Mouse (Mus musculus) right cerebral cortex, postnatal 10 days (tissue): ENCODE results near the gene Pdgfra.
A peak's percentile ranks its signal among the peaks of the same experiment; 100 is the strongest.

Experiments used
- DNase-seq, 2 experiments: peaks; one replicate each; pipeline ENCODE4 v3.0.0; 2021; ENCODE audit warnings: low spot score in 2 of 2

The Pdgfra gene

DNA sequence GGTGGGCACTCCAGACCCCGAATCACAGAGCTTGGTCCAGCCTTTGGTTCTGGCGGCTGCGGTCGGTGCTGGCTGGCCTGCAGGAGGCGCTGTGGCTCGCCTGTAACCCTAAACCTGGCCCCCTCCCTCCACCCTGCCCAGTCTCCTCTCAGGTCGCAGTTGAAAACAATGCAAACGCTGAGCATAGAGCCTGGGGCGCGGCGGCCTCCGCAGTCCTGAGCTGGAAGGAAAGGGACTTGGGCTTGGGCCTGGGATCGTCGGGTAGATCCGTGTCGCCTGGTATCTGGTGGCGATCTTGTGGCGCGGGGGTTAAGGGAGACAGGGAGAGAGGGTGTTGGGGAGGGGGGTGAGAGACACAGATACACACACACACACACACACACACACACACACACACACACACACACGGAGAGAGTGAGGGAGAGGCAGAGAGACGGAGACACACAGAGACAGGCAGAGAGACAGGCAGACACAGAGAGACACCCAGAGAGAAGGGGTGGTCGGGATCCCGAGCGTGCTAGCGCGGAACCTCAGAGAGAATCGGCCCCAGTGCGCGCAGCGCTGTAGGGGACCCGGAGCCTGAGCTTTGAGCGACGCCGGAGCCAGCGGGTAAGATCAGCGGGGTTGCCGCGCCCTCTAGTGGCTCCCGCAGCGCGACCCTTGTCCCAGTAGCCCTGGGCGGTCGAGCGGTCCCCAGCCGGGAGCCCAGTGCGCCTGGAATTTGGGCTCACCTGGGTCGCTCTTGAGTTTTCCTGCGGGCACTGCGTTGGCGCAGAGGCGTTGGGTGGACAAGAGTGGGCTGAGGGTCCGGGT, 3.9 kb downstream of the Pdgfra start:
- peak; percentile 77 to 88 for DNase-seq

DNA sequence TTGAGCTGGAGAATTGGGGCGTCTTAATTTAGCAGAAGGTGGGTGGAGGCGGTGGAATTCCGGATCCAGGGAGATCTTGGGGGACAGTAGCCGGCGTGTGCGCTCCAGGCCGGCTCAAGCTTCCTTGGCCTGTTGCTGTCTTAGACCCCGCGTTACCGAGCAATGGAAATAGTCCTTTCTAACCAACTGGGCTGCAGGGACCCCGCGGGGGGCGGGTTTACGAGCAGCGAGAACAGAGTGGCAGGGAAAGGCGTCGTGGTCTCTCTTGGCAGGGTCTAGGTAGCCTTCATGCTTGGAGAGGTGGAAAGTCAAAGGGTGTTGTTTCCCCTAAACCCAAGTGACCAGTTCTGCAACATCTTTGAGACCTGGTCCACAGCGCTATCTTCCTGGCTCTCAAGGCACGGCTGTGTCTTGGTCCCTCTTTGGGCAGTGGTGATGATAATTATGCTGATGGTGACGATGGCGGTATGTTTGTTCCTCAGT, 4.5 kb downstream of the Pdgfra start:
- peak; percentile 49 to 60 for DNase-seq

DNA sequence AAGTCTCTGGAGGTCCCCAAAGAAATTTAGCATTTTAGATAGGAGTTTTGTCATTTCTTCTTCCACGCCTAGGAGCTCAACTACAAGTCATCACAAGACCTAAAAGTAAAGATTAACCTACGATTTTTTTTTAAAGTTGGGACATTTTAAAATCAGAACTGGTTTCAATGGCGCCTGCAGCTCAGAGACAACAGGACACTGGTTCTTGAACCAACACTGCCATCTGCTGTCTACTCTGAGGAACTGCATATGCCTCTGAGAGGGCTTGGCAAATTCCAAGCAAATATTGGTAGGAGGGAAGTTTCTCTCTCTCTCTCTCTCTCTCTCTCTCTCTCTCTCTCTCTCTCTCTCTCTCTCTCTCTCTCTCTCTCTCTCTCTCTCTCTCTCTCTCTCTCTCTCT, 4.9 kb downstream of the Pdgfra start:
- peak; percentile 80 to 83 for DNase-seq

DNA sequence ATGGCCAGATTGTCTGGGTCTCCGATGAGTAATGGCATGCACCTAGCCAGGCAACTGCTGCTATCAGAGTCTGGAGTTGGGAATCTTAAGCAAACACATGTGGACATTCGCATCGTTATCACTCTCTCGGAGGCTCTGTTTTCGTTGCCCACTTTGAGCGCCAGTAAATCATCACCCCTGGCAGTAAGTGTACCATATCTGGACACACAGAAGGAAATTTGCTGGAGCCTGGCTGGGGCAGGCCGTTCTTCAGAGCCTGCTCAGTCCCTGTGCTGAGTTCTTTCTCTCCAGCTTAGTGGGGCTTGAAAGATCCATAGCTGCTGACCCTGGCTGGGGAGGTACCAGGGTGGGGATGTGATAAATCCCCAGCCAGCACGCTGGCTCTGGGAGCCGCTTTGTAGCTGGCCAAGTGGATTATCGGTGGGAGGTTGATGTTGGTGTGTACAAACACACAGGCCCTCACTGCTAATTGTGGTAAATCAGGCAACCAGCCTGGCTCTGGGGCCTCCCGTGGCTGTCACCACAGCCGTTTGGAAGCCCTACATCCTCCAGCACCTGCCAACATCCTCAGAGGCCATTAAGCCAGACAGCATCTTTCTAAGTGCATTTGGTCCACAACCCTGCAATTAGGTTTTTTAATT, 8.6 kb downstream of the Pdgfra start:
- no peak for DNase-seq

DNA sequence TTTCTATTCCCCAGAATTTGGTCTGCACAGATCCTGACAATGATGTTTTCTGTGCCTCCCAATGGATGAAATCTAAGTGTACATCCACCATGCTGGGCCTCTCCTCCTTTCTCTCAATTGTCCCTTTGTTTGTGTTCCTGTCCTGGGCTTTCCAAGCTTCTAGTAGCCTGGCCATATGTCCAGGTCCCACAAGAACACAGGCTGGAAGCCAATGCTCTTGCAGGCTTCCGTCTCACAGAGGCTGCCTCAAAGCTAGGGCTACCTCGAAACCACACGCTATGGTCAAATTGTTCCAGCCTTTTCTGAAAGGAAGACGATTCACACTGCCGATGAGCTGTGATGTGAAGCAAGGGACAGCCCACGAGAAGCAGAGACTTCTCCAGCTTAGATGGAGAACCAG, 9.5 kb downstream of the Pdgfra start:
- no peak for DNase-seq

DNA sequence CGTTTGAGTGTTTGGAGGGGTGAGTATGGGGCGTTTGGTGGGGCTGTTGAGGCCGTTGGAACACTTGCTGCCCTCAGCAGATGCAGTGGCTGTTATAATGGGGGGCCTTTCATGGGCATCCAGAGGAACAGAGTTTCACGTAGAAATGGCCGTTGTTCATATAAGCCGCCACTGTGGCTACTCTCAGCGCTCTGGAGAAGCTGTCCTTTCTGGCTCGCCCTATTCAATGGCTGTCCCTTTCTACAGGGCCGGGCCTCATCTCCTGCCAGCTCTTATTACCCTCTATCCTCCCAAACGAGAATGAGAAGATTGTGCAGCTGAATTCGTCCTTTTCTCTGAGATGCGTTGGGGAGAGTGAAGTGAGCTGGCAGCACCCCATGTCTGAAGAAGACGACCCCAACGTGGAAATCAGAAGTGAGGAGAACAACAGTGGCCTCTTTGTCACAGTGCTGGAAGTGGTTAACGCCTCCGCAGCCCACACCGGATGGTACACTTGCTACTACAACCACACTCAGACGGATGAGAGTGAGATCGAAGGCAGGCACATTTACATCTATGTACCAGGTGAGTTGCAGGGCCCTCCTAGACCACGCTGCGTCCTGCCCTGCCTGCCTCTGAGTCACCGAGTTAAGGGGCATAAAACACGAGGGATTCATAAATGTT, 11.3 kb downstream of the Pdgfra start:
- DNase-seq: peak in 1 of 2 experiments; percentile 61

DNA sequence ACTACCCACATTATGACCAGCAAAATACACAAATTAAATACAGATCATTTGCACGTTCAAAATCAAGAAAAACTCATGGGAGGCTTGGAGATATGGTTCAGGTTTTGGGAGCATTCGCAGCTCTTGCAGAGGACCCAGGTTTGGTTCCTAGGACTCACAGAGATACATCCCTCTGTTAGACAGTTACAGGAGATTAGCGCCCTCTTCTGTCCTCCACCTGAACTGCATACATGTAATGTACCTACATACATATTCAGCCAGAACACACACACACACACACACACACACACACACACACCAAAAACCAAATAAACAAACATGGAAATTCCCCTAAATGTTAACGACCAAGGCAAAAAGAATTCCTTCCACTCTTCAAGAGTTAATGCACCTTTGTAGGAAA, 12.6 kb downstream of the Pdgfra start:
- DNase-seq: no peak

DNA sequence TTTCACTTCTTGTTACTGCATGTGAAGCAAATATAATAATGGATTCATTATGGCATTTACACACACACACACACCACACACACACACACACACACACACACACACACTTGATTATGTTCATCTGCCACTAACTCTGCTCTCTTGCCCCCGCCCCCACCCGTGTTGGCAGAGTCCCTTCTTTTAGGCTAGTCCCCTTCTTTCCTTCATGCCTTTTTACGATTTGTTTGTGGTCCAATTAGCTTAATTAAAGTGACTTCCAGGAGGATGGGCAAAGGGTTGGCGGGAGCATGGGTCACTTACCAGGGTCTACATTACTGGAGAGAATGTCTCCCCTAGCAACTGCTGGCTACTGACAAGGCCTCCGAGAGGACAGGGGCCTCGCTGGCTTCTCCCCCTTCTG, 17.7 kb downstream of the Pdgfra start:
- no peak for DNase-seq

DNA sequence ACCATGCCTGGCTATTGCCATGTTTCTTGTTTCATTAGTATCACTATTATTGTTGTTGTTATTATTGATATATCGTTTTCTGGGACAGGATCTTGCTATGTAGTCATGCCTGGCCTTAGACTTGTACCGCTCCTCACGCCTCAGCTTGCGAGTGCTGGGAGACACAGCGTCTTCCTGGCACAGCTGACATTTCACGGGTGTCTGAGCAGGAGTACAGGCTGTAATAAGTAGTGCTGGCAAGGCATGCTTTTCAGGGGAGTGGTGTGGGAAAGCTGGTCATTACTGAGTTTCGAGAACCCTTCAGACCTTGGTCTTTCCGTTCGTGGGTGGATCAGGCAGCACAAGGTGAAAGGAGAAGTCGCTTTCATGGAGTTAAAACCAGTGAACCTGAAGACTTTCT, 19.8 kb downstream of the Pdgfra start:
- DNase-seq: no peak

DNA sequence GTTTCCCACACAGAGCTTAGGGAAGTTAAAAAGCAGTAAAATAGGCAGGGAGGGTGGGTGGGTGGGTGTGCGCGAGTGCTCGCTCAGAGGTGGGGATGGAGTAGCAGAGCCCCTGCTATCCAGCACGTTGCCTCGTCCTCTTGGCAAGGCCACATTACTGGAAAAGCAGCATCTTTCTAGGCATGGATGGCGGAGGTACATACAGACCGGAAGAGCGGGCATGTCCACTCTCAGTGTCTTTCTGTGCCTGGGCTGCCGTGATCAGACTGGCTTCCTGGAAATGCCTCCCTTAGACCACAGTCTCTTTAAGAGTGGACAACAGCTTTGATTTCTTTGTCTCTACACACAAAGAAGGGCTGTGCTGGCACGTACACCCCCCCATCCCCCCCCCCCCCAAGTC, 27.2 kb downstream of the Pdgfra start:
- DNase-seq: no peak

DNA sequence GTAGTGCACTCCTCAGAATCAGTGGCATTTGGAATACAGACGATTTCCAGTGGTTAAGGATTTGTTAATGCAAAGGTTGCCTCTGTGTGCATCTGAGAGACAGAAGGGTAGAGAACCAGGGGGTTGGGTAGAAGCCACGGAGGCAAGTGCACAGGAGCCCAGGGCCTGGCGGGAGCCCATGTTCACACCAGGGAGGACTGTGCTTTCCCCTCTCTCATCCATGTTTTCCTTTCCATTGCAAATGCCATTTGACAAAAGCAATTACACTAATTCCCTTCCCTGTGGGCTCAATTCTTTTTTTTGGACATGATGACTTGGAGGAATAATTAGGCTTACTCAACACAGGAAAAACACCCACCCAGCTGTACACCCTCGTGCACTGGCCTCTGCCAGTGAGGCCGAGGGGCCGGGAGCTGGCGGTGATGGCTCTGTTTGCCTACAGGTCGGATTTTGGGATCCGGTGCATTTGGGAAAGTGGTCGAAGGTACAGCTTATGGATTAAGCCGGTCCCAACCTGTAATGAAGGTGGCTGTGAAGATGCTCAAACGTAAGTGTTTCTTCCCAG, 27.7 kb downstream of the Pdgfra start:
- no peak for DNase-seq

DNA sequence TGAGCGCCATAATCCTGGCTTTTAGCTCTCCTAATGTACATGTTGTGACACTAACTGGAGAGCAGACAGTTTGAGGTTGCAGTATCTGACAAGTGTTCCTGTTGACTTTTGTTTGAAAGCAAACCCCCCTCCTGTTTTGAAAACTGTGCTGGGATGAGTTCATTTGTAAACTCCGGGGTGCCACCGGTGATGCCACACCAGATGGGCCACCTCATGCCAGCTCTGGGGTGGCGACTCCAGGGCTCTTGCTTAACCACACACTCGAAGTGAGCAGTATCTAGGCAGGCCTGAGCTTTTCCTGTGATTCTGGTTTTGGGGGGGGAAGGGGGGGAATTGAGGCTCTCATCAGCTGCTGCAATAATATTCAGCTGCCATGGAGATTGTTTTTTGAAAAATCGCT, 31.6 kb downstream of the Pdgfra start:
- no peak for DNase-seq

DNA sequence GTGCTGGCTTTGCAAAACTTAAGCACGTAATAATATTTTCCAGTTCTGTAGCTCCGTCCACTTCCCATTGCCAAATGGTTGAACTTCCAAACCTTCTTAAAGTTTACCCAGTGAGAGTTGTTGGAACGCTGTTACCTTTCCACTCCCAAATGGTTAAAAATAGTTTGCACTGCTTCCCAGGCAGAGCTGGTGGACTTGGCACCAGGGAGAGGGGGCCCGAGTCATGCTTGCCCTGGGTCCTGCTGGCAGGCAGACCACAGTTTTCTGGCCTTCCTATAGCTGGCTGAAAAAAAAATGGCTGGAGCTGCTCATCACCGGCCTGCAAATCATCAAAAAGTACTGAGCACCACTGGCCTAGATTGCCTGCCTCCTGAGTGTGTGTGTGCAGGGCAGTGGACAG, 32.0 kb downstream of the Pdgfra start:
- no peak for DNase-seq

DNA sequence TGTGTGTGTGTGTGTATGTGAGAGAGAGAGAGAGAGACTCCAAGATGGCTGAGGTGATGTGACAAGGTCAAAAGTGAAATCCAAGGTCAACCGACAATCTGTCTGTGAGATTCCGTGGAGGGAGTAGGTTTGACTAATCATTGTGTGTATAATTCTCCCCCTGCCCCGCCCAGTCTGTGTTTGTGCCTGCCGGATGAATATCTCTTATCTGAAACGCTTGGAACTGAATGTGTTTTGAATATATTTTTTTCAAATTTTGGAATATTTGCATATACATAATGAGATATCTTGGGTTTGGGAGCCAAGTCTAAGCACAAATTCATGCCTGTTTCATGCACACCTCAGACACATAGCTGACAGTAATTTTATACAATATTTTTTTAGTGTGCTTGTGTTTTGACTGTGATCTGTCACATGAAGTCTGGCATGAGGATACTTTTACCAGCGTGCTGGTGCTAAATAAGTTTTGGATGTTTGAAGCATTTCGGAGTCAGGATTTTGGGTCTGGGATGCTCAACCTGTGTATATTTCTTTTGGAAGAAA, 32.7 kb downstream of the Pdgfra start:
- no peak for DNase-seq

DNA sequence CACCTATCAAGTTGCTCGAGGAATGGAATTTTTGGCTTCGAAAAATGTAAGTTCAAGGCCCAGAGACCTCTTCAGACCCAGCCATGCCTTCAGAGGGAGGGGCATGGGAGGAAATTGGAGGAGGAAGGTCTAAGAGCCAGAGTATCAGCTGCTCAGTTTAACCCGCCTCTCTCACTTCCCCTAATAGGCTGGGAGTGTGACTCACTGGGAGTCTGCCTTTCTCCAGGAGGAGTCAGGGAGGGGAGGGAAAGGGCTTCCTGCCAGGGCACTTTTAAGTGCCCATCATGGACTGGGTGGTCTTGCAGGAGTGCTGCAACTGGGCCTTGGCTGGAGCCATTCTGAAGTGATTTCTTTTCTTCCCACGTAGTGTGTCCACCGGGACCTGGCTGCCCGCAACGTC, 33.5 kb downstream of the Pdgfra start:
- DNase-seq: no peak

DNA sequence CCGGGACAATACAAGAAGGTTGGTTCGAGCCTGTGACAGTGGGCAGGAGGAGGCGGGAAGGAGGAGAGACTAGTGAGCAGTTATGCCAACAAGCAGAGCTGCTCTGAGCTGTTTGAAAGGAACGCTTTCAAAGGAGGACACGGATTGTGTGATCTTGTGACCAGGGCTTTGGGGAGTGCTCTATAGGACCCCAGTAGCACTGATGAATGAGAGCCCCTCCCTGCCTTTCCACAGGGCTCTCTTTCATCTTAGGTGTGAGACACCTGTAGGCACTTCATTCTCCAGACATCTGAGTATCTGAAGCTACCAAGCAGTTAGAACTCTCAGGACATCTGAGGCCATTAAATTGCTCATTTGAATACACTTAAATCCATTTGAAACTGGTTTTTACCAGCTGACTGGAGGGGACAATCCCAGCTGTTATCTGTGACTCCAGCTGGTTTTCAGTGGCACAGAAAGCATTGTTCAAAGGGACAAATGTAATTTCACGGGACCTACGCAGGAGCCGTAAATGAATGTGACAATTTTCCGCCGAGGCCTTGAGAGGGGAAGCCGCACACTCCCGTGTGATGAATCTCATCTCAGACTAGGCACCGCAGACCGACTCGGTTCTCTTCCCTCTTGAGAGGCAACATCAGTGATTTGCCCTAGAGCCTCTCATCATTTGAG, 37.4 kb downstream of the Pdgfra start:
- DNase-seq: no peak

DNA sequence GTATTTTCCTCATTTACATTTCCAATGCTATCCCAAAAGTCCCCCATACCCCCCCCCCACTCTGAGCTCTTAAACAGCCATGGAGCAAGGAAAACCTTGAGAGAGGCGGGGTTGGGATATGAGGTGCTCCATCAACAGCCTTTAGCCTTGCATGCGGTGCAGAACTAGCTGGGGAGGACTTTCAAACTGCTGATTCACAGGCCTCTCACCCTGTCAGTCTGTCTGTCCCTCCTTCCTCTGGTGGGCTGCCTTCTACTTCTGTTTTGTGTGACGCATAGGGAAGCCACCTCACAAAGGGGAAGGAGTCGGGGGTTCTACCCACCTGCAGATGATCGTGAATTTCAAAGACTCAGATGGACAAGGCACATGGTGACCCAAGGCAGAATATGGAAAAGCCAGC, 41.0 kb downstream of the Pdgfra start:
- no peak for DNase-seq

DNA sequence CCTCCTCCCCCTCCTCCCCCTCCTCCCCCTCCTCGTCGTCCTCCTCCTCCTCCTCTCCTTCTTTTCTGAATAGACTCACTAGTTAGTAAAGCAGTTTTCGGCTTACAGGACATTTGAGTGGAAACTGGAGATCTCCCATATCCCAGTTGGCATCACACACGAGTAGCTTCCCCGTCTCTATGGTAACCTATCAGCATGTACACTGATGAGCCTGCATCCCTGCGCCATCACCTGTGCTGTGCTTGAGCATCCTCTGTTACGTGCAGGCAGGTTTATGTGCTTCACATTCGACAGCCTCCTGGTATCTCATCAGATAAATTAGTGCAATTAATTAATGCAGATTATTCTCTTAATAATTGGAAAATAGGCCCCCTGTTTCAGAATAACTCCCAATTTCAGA, 46.3 kb downstream of the Pdgfra start:
- no peak for DNase-seq

DNA sequence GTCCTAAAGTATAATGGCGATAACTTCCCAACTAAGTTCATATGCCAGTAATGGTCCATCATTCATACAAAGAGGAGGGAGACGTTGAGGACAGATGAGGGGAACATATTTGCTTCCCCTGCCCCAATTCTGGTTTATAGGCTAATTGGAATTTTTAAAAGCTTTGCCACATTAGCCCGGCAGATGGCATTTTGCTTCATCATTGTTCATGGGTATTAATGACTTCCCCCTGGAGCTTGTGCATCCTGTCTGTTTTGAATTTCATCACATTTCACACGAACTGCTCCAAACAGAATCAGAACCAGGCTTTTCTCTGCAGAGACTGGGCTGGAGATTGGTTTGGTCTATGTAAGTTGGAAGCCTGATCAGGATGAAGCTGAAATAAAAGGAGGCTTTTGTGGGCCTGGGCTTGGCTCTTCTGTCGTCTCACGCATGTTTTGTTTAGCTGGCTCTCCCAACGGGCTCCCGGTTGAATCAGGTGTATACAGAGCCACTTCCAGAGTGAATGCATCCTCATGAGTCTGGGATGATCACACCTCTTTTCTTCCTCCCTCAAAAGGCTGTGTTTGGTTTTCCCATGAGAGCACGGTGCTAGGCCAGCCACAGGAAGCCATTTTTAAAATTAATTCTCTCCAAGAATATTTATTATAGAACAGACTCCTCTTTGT, 47.7 kb downstream of the Pdgfra start:
- DNase-seq: no peak

DNA sequence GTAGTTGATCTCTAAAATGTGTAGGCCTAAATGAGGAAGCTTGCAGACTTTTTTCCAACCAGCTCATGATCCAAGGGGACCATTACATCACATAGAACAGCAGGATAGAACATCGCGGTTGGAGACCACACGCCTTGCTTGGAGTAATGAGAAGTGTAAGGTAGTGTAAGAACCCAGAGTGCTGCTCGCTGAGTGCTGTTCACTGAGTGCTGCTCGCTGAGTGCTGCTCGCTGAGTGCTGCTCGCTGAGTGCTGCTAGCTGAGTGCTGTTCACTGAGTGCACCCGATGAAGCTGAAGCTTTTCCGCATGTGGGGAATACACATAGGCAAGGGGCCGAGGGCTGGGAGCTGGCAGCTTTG, 48.3 kb downstream of the Pdgfra start:
- DNase-seq: no peak

DNA sequence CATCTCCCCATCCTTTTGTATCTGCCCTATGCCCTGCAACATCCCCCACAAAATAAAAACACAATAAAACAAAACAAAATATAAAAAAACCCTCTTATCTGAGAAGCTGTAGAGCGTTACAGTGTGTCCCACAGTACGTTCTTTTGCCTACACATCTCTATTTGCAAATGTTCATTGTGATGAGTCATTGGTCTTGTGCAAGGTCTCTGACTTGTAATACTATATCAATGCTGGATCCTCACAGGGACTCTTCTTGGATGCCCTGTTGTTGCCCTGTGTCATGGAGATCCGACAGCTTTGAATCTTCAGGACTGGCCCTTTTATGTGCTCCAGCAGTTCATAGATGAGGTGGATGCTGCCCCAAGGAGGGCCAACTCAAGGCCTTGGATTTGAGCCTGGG, 55.8 kb downstream of the Pdgfra start:
- DNase-seq: no peak
